Mouse (Mus musculus) embryonic fibroblast, embryonic 13.5 days (primary cell): Measurements from ENCODE around the gene Slfn5. TPM values are rescaled to one million over a fixed set of nuclear protein-coding genes. Genes with fewer than 3 reads are reported as not detected.

Experiments used
- H3K27ac ChIP-seq: 2 replicates; pipeline ENCODE4 v1.5.1; 2012; ENCODE audit warnings: low read length, control low read depth, inconsistent platforms; ENCODE audit not compliant: insufficient read depth
- H3K4me1 ChIP-seq: 2 replicates; pipeline ENCODE4 v1.6.1; 2011; ENCODE audit warnings: low read length; ENCODE audit not compliant: control insufficient read depth, insufficient read depth
- H3K4me3 ChIP-seq: 2 replicates; pipeline ENCODE4 v1.5.1; 2011; ENCODE audit warnings: mild to moderate bottlenecking, control low read depth, low read length; ENCODE audit not compliant: insufficient read depth
- CTCF ChIP-seq: IDR thresholded peaks from 2 replicates; pipeline ENCODE4 v1.5.1; 2011; ENCODE audit warnings: mild to moderate bottlenecking, control low read depth, low read length, moderate library complexity, borderline replicate concordance; ENCODE audit not compliant: insufficient read depth
- POLR2A ChIP-seq: IDR thresholded peaks from 2 replicates; pipeline ENCODE4 v1.6.1; 2011; ENCODE audit warnings: low read depth, mild to moderate bottlenecking, control low read depth, low read length, moderate library complexity
- polyA plus RNA-seq: library from polyadenylated mRNA; stranded (reverse); fragments of >200 nt; gene quantifications from 2 replicates; pipeline ENCODE4 v1.2.4, GENCODE M21; 2011; ENCODE audit warnings: low read depth; ENCODE audit not compliant: missing spikeins, insufficient read length

Gene Slfn5
- polyA plus RNA-seq, 1 experiment, result 5.1 TPM

DNA sequence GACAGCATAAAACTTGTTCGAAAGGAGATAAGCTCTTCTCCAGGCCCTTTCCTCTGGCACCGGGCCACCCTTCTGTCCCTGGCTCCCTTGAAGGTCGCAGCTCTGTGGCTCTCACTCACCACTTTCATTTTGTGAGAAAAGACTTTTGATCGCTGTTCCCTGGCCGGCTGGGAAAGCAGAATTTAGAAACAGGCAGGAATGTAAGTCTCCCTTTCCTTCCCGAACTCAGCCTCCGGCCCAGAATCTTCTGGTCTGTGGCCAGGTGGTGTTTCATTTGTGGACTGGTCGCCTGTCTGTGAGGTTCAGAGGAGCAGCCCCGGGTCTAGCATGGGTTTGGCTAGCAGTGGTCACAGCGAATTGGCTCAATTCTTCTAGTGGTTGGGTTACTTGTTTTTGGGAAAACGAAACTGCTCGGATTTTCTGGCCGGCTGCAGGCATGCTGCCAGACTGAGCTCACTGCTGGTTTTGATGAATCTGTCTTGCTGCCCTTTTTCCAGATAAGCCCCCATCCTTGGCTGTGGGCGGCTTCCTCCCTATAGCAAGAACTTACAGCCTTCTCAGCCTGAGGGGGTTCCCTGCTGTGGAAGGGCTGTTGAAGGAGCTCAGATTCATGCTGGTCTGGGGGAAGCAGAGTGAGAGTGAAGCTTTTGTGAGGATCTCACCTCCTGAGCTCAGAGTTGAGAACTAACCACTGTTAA, 40.5 kb downstream of the Slfn5 start, which contains the start of gene Slfn9:
Gene Slfn9 (minus strand): TSS at position 362 of the 698 bp plus-strand sequence.
- peak within 1 kb of the TSS; percentile 73 for H3K4me3 ChIP-seq
- peak within 1 kb of the TSS; percentile 59 for H3K27ac ChIP-seq
- TF ChIP-seq POLR2A (no peak), CTCF (no peak)
- peaks cover 10% of the 10 kb centered on the region; the same call in 1 of the 2 replicates for H3K4me1 ChIP-seq

- TF ChIP-seq CTCF (no peak), POLR2A (no peak)
- Histone ChIP-seq H3K27ac (no peak overlapping the region), H3K4me3 (no peak overlapping the region), H3K4me1 (peaks cover 3% of the 10 kb centered on the region; the same call in 1 of the 2 replicates)
Observed at GRCm38 (mm10) chr11:83013356-83013755, 62.2 kb downstream of the Slfn5 start.

Other genes starting within 250 kb of the Slfn5 start
- gene Cct6b, start 187.0 kb upstream of the Slfn5 start, polyA plus RNA-seq, result 0.28 TPM in 1 of 2 replicates, not detected in the other
- 13.3 and 13.6 TPM in 2 replicates for gene Zfp830, start 187.0 kb upstream of the Slfn5 start, polyA plus RNA-seq
- 28.5 and 30.5 TPM in 2 replicates for gene Lig3, start 170.2 kb upstream of the Slfn5 start, polyA plus RNA-seq
- 5.7 and 6.2 TPM in 2 replicates for gene Rffl, start 80.1 kb upstream of the Slfn5 start, polyA plus RNA-seq
- 11.3 and 14.0 TPM in 2 replicates for gene Rad51d, start 60.7 kb upstream of the Slfn5 start, polyA plus RNA-seq
- not detected in 2 replicates for gene Fndc8, start 59.2 kb upstream of the Slfn5 start, polyA plus RNA-seq
- 15.0 and 17.4 TPM in 2 replicates for gene Nle1, start 42.9 kb upstream of the Slfn5 start, polyA plus RNA-seq
- gene Unc45b, start 40.8 kb upstream of the Slfn5 start, polyA plus RNA-seq, result not detected in 2 replicates
- 23.9 and 28.7 TPM in 2 replicates for gene Slfn9, start 40.5 kb downstream of the Slfn5 start, polyA plus RNA-seq
- 2.2 and 4.2 TPM in 2 replicates for gene Slfn8, start 69.5 kb downstream of the Slfn5 start, polyA plus RNA-seq
- gene Slfn2, start 113.8 kb downstream of the Slfn5 start, polyA plus RNA-seq, result 7.4 and 7.7 TPM in 2 replicates
- gene Slfn1, start 165.5 kb downstream of the Slfn5 start, polyA plus RNA-seq, result not detected in 2 replicates
- gene Slfn4, start 223.8 kb downstream of the Slfn5 start, polyA plus RNA-seq, result not detected in 2 replicates
- 0.46 and 0.83 TPM in 2 replicates for gene Slfn3, start 240.0 kb downstream of the Slfn5 start, polyA plus RNA-seq